Mouse (Mus musculus) E14TG2a.4 (cell line): ENCODE measurements around the gene Krt8.

Experiments used
- H3K27me3 ChIP-seq: 2 replicates; pipeline ENCODE4 v1.6.1; 2014; ENCODE audit warnings: low read length, control low read depth; ENCODE audit not compliant: insufficient read depth
- H3K36me3 ChIP-seq: 2 replicates; pipeline ENCODE4 v1.6.1; 2014; ENCODE audit warnings: low read length, control low read depth; ENCODE audit not compliant: insufficient read depth
- H3K4me1 ChIP-seq: replicated peaks from 2 replicates; pipeline ENCODE4 v1.6.1; 2014; ENCODE audit warnings: low read depth, low read length, control low read depth
- H3K4me3 ChIP-seq: replicated peaks from 2 replicates; pipeline ENCODE4 v1.5.1; 2014; ENCODE audit warnings: mild to moderate bottlenecking, low read length
- H3K9me3 ChIP-seq: 2 replicates; pipeline ENCODE4 v1.6.1; 2014; ENCODE audit warnings: low read length, control low read depth
- CTCF ChIP-seq: conservative IDR thresholded peaks from 2 replicates; pipeline ENCODE4 v1.5.1; 2014; ENCODE audit warnings: low read length
- NANOG ChIP-seq: IDR thresholded peaks from 2 replicates; pipeline ENCODE4 v1.6.1; 2014; ENCODE audit warnings: borderline replicate concordance, low read length, mixed read lengths
- POU5F1 ChIP-seq: IDR thresholded peaks from 2 replicates; pipeline ENCODE4 v1.6.1; 2014; ENCODE audit warnings: low read length, borderline replicate concordance

The Krt8 gene

DNA sequence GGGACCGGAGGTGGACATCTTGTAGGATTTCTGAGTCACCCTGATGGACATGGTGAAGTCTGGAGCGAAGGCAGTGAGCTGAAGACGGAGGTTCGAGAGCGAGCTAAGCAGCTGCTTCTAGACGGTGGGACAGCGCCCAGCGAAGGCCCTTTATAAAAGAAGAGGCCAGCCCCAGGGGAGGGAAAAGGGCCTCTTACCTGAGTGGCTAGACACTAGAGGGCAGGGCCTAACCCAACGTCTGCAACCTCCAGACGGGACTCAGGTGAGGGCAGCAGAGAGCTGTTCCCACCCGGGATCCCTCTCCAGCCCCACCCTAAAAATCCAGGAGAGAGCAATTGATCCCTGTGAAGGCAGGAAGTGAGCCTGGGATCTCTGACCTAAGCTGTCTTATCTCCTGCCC lies at the start of gene Krt8:
TSS of gene Krt8 (minus strand) at position 294 of the 400 bp plus-strand sequence.
- H3K9me3 ChIP-seq = no peaks in the 10 kb centered on the region
- H3K36me3 ChIP-seq = no peaks in the 10 kb centered on the region
- TF ChIP-seq POU5F1 (no peak), CTCF (no peak), NANOG (no peak)
- H3K4me1 ChIP-seq = peaks cover 85% of the 10 kb centered on the region
- peaks cover 84% of the 10 kb centered on the region for H3K27me3 ChIP-seq
- peak within 1 kb of the TSS; percentile 68 for H3K4me3 ChIP-seq

DNA sequence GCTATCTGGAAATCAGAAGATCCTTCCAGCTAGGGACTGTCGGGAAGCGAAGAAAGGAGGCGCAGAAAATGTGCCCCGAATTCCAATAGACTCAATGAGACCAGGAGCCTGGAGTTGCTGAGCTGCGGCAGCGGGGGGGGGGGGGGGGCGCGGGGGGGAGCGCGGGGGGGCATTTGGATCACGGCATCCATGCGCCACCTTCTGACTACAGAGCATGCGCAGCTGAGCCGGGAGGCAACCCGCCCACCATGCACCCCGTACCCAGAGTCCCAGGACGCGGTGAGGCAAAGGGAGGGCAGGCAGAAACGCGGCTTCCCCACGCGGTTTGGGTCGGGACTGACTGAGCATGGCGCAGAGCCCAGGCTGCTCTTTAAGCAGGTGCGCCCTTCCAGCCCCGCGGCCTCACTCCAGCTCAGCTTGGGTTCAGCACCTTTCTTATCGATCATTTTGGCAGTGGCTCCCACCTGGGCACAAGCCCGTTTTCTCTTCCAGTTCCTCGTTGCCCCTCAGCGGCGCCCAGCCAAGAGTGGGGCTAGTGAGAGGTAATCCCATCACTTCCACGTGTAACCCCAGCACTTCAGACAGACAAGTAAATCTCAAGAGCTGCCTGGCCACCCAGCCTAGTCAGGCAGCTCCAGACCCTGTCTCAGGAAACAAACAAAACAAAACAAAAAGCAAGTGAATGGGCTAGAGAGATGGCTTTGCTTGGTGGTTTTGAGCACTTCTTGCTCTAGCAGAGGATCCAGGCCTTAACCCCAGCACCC lies 47.8 kb upstream of the Krt8 start:
- peaks cover 17% of the 10 kb centered on the region for H3K27me3 ChIP-seq
- peak overlapping the region; percentile 79 for H3K4me3 ChIP-seq
- no peaks in the 10 kb centered on the region for H3K9me3 ChIP-seq
- no peaks in the 10 kb centered on the region for H3K36me3 ChIP-seq
- H3K4me1 ChIP-seq = peaks cover 3% of the 10 kb centered on the region; the same call in 1 of the 2 replicates
- TF ChIP-seq POU5F1 = no peak

- Histone ChIP-seq H3K27me3 (peaks cover 12% of the 10 kb centered on the region), H3K4me1 (no peaks in the 10 kb centered on the region; the same call in 1 of the 2 replicates), H3K4me3 (no peak overlapping the region), H3K9me3 (no peaks in the 10 kb centered on the region), H3K36me3 (no peaks in the 10 kb centered on the region)
- TF ChIP-seq CTCF (no peak), NANOG (no peak), POU5F1 (no peak)
Observed at GRCm38 (mm10) chr15:102049871-102050270, 45.6 kb upstream of the Krt8 start.

DNA sequence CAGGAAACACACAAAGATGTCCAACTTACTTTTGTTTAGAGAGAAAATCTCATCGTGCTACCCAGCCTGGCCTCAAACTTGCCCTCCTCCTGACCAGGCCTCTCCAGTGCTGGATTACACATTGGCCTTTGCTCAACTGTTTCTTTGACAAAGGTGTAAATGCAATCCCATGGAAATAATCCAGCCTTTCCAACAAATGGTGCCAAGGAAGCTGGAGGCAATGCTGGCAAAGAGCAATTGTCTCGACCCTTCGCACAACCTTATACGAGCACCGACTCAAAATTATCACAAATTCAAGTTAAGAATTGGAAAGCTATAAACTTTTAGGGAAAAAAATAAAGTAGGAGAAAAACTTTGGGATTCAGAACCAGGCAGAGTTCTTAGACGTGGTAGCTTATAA lies 43.7 kb upstream of the Krt8 start:
- Histone ChIP-seq H3K27me3 (peaks cover 8% of the 10 kb centered on the region), H3K9me3 (no peaks in the 10 kb centered on the region), H3K36me3 (no peaks in the 10 kb centered on the region), H3K4me1 (no peaks in the 10 kb centered on the region; the same call in 1 of the 2 replicates), H3K4me3 (no peak overlapping the region)
- TF ChIP-seq CTCF (no peak), POU5F1 (no peak), NANOG (no peak)

DNA sequence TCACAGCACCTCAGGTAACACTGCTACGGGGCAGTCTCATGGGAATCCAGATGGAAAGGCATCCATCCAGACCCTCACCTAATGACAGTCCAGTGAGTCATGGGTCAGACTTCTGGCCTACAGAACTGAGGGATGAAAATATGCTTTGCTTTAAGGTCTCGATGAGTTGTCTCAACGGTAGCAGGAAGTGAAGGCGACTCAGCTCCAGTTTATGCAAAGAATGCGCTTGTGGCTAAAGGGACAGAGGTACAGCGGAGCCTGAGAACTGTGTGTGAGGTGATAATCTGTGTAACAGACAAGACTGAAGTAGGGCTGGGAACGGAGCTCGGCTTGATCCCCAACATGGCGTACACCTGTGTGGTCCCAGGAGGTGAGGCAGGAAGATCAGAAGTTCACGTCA lies 41.4 kb upstream of the Krt8 start:
- no peak overlapping the region for H3K4me3 ChIP-seq
- H3K9me3 ChIP-seq = no peaks in the 10 kb centered on the region
- H3K4me1 ChIP-seq = no peaks in the 10 kb centered on the region
- TF ChIP-seq CTCF (no peak), NANOG (no peak), POU5F1 (no peak)
- no peaks in the 10 kb centered on the region for H3K36me3 ChIP-seq
- peaks cover 9% of the 10 kb centered on the region for H3K27me3 ChIP-seq

DNA sequence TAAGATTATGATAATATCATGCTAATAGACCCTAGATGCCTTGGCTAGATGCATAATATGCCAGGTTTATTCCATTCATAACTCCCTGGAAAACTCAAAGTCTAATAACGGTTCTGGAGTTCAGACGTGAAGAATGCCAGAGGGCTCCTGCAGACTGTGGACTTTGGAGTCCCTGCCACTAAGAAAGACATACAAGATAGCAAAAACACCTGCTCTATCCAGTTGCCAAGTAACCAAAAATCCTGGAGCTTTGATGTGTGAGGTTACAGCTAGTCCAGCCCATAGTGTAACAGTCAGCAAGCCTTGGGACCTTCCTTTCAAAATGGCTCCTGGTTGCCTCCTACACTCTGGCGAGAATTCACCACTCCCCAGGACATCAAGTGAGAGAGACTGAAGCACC lies 40.5 kb upstream of the Krt8 start:
- Histone ChIP-seq H3K27me3 (0 out of 2 replicates have a peak, but pooled peaks cover 7% of the 10 kb centered on the region), H3K9me3 (no peaks in the 10 kb centered on the region), H3K4me3 (no peak overlapping the region), H3K36me3 (no peaks in the 10 kb centered on the region), H3K4me1 (no peaks in the 10 kb centered on the region)
- TF ChIP-seq CTCF = no peak
- no peak for TF ChIP-seq NANOG
- TF ChIP-seq POU5F1 = no peak

DNA sequence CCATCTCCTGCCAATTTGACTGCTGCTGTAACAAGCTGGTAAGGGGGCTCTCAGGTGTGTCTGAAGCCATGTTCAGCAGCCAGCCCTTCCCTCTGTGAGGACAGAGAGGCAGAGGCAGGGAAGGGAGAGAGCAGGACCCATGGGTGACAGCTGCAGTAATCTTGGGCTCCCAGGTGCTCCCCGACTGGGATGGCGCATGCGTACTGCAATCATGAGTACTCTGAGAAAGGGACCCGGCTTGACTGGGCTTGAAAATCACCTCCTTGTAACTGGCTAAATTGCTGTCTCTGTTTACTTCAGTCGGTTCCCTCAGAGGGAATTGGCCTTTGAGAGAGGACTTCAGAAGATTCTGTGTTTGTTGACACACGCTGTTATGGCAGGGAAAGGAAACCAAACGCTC lies 37.7 kb upstream of the Krt8 start:
- no peak overlapping the region for H3K4me3 ChIP-seq
- H3K36me3 ChIP-seq = no peaks in the 10 kb centered on the region
- TF ChIP-seq CTCF = no peak
- 0 out of 2 replicates have a peak, but pooled peaks cover 8% of the 10 kb centered on the region for H3K27me3 ChIP-seq
- H3K4me1 ChIP-seq = no peaks in the 10 kb centered on the region
- H3K9me3 ChIP-seq = no peaks in the 10 kb centered on the region

- Histone ChIP-seq H3K4me3 (no peak overlapping the region), H3K27me3 (0 out of 2 replicates have a peak, but pooled peaks cover 9% of the 10 kb centered on the region), H3K4me1 (no peaks in the 10 kb centered on the region), H3K36me3 (no peaks in the 10 kb centered on the region), H3K9me3 (no peaks in the 10 kb centered on the region)
- no peak for TF ChIP-seq POU5F1
- no peak for TF ChIP-seq CTCF
- TF ChIP-seq NANOG = no peak
Observed at GRCm38 (mm10) chr15:102040277-102040676, 36.0 kb upstream of the Krt8 start.
